Mouse (Mus musculus) inflammation-experienced regulatory T-cells, adult 6 months (primary cell): ENCODE results near the gene Trpv5. TPM values are rescaled to one million over a fixed set of nuclear protein-coding genes. Genes with fewer than 3 reads are reported as not detected.

Experiments used
- ATAC-seq: one replicate; pipeline ENCODE4 v1.8.0; 2017
- polyA plus RNA-seq, 3 experiments: library from polyadenylated mRNA; unstranded; fragments of 100-300 nt; shearing (Covaris generic); gene quantifications; one replicate each; pipeline ENCODE4 v1.2.1; 2017

The Trpv5 gene
- polyA plus RNA-seq, 3 experiments from 2014 or later: not detected

GRCm38 (mm10) chr6:41637927-41638506, 42.6 kb downstream of the Trpv5 start:
- ATAC-seq: no peak

- ATAC-seq: no peak
Measured at GRCm38 (mm10) chr6:41637393-41637792, 43.2 kb downstream of the Trpv5 start.

GRCm38 (mm10) chr6:41636178-41636577, 44.4 kb downstream of the Trpv5 start, which contains the start of gene Trpv6:
Gene Trpv6, minus strand, starts transcription at chr6:41636405.
- no peak for ATAC-seq

GRCm38 (mm10) chr6:41635211-41635610, 45.4 kb downstream of the Trpv5 start:
- no peak for ATAC-seq

GRCm38 (mm10) chr6:41631549-41631948, 49.0 kb downstream of the Trpv5 start:
- no peak for ATAC-seq

- ATAC-seq: no peak
Measured at GRCm38 (mm10) chr6:41630791-41631190, 49.8 kb downstream of the Trpv5 start.

GRCm38 (mm10) chr6:41628180-41628579, 52.4 kb downstream of the Trpv5 start:
- ATAC-seq: no peak

GRCm38 (mm10) chr6:41622661-41623060, 57.9 kb downstream of the Trpv5 start:
- ATAC-seq: peak; percentile 69

GRCm38 (mm10) chr6:41621241-41621990, 59.2 kb downstream of the Trpv5 start:
- no peak for ATAC-seq

GRCm38 (mm10) chr6:41620173-41620798, 60.3 kb downstream of the Trpv5 start:
- ATAC-seq: no peak

- ATAC-seq: no peak
Measured at GRCm38 (mm10) chr6:41607637-41608036, 72.9 kb downstream of the Trpv5 start.

GRCm38 (mm10) chr6:41606214-41606613, 74.4 kb downstream of the Trpv5 start:
- no peak for ATAC-seq

- ATAC-seq: no peak
Measured at GRCm38 (mm10) chr6:41605794-41606104, 74.8 kb downstream of the Trpv5 start.

- peak; percentile 78 for ATAC-seq
Measured at GRCm38 (mm10) chr6:41605061-41605793, 75.3 kb downstream of the Trpv5 start, which contains the start of gene Ephb6. Gene Ephb6, plus strand, starts transcription at chr6:41605482.

GRCm38 (mm10) chr6:41604401-41605050, 76.0 kb downstream of the Trpv5 start:
- ATAC-seq: peak; percentile 74

Other genes starting within 250 kb of the Trpv5 start
- gene Gm10334, start 234.6 kb downstream of the Trpv5 start, polyA plus RNA-seq: not detected
- gene Prss1, start 221.8 kb downstream of the Trpv5 start, polyA plus RNA-seq: not detected
- gene Prss2, start 159.0 kb downstream of the Trpv5 start, polyA plus RNA-seq: 1 to 10 TPM in 2 of 3 experiments, under 1 TPM in 1; 0.45 to 4.0 (median 2.7) TPM
- gene Ephb6, start 75.3 kb downstream of the Trpv5 start, polyA plus RNA-seq: 10 to 100 TPM in 2 of 3 experiments, 1 to 10 TPM in 1; 9.4 to 20.7 (median 16.5) TPM
- under 1 TPM; 0.25 to 0.74 (median 0.41) TPM for gene Trpv6, start 44.4 kb downstream of the Trpv5 start, polyA plus RNA-seq
- gene Llcfc1, start 3.7 kb upstream of the Trpv5 start, polyA plus RNA-seq: not detected
- gene Kel, start 23.6 kb upstream of the Trpv5 start, polyA plus RNA-seq: not detected
- not detected for gene Olfr459, start 94.4 kb upstream of the Trpv5 start, polyA plus RNA-seq
- not detected for gene Pip, start 166.8 kb upstream of the Trpv5 start, polyA plus RNA-seq
- not detected for gene Sval2, start 172.2 kb upstream of the Trpv5 start, polyA plus RNA-seq